Mouse (Mus musculus) cerebellum, adult 9-11 months (tissue): ENCODE data around the gene Spocd1.

Experiments used
- DNase-seq: peaks from one replicate; pipeline ENCODE4 v3.0.0; 2022

Spocd1 gene

GRCm38 (mm10) chr4:129978227-129978626 is 49.2 kb downstream of the Spocd1 start:
- peak; percentile 49 for DNase-seq

- DNase-seq, result no peak
These were observed 49.9 kb downstream of the Spocd1 start for GRCm38 (mm10) chr4:129978930-129979329.

- DNase-seq, result no peak
These were observed 52.6 kb downstream of the Spocd1 start for GRCm38 (mm10) chr4:129981657-129982056.

- DNase-seq, result no peak
These were observed 54.0 kb downstream of the Spocd1 start for GRCm38 (mm10) chr4:129983046-129983445.

GRCm38 (mm10) chr4:129983764-129984420 is 54.8 kb downstream of the Spocd1 start:
- DNase-seq, result peak; percentile 89

GRCm38 (mm10) chr4:129984421-129985061 is 55.5 kb downstream of the Spocd1 start, which contains the start of gene Adgrb2:
TSS of gene Adgrb2 (plus strand) at chr4:129984870.
- DNase-seq, result peak; percentile 62

GRCm38 (mm10) chr4:129985161-129985670 is 56.2 kb downstream of the Spocd1 start:
- peak; percentile 66 for DNase-seq

GRCm38 (mm10) chr4:129985671-129986441 is 56.8 kb downstream of the Spocd1 start:
- DNase-seq, result peak; percentile 85

GRCm38 (mm10) chr4:129987825-129988504 is 58.9 kb downstream of the Spocd1 start:
- DNase-seq, result peak; percentile 50

- peak; percentile 25 for DNase-seq
These were observed 60.9 kb downstream of the Spocd1 start for GRCm38 (mm10) chr4:129989925-129990324.

- DNase-seq, result peak; percentile 41
These were observed 63.7 kb downstream of the Spocd1 start for GRCm38 (mm10) chr4:129992720-129993119.

GRCm38 (mm10) chr4:129993213-129993612 is 64.2 kb downstream of the Spocd1 start:
- peak; percentile 77 for DNase-seq

- DNase-seq, result peak; percentile 56
These were observed 65.1 kb downstream of the Spocd1 start for GRCm38 (mm10) chr4:129993944-129994695.

- DNase-seq, result no peak
These were observed 65.7 kb downstream of the Spocd1 start for GRCm38 (mm10) chr4:129994728-129995127.

GRCm38 (mm10) chr4:129995255-129995654 is 66.2 kb downstream of the Spocd1 start:
- no peak for DNase-seq

GRCm38 (mm10) chr4:129996015-129996414 is 67.0 kb downstream of the Spocd1 start:
- no peak for DNase-seq

- DNase-seq, result no peak
These were observed 69.1 kb downstream of the Spocd1 start for GRCm38 (mm10) chr4:129998124-129998523.

GRCm38 (mm10) chr4:130001710-130002109 is 72.7 kb downstream of the Spocd1 start:
- DNase-seq, result no peak

GRCm38 (mm10) chr4:130002157-130002556 is 73.1 kb downstream of the Spocd1 start:
- DNase-seq, result no peak

- DNase-seq, result no peak
These were observed 76.5 kb downstream of the Spocd1 start for GRCm38 (mm10) chr4:130005593-130005992.

GRCm38 (mm10) chr4:130006533-130006932 is 77.5 kb downstream of the Spocd1 start:
- DNase-seq, result no peak
